Mouse (Mus musculus) T-cell, adult 2 months (primary cell): ENCODE results near the gene Rab36.
A peak's percentile ranks its signal among the peaks of the same experiment; 100 is the strongest.
"Not testable (repeated sequence)": the region's sequence is repeated elsewhere in the genome, so short reads cannot be mapped to it uniquely, and the experiment has no call there.

Experiments used
- DNase-seq: peaks from one replicate; pipeline ENCODE4 v3.0.0; 2022; ENCODE audit warnings: low spot score

Rab36 gene

DNA sequence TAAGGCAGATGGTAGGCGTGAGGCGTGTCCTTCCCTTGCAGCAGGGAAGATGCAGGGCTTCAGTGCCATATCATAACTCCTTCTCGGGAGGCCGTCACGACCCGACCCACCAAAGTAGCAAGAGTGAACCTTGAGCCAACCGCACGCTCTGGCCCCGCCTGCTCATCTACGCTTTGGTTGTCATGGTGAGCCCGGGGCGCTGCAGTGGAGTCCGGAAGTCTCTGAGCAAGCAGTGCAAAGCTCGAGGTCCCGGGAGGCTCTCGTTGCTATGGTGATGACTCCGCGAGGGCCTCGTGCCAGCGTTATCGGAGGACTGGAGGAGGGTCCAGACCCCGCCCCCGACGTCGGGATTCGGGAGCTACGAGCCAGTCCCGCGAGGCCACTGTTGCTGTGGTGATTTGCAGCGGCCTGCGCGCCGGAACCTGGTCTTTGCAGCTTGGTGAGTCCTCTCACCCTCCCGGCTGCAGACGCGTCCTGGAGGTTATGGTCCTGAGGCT is at the start of gene Rab36:
Rab36 (plus strand) TSS at position 176 of the 497 bp plus-strand sequence.
- DNase-seq: peak; percentile 77

- DNase-seq: no peak
Measured at GRCm38 (mm10) chr10:74987698-74988470, 49.0 kb upstream of the Rab36 start.

DNA sequence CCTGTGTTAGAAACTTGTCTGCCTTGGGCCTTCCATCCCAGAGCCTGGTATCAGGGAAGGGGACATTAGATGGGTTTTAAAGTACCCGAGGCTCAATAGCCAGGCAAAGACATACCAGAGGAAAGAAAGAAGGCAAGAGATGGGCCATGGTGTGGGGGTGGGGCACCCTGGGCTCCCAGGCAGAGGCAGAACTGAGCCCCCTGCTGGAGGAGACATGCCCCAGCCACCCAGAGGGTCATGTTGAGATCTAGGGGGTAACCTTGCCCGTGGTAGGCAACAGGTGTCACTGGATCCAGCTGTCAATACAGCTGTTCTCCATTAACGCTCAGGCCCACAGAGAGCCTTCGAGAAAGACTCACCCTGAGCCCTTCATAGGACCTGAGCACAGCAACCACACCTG is 47.0 kb upstream of the Rab36 start:
- no peak for DNase-seq

- DNase-seq: no peak
Measured at GRCm38 (mm10) chr10:74990584-74991322, 46.1 kb upstream of the Rab36 start.

GRCm38 (mm10) chr10:74994863-74995262 is 42.0 kb upstream of the Rab36 start:
- no peak for DNase-seq

GRCm38 (mm10) chr10:74995377-74995776 is 41.5 kb upstream of the Rab36 start:
- no peak for DNase-seq

- DNase-seq: no peak
Measured at GRCm38 (mm10) chr10:75001391-75001790, 35.5 kb upstream of the Rab36 start.

GRCm38 (mm10) chr10:75004067-75004466 is 32.8 kb upstream of the Rab36 start:
- DNase-seq: no peak

GRCm38 (mm10) chr10:75006889-75007662 is 29.8 kb upstream of the Rab36 start:
- DNase-seq: no peak

- DNase-seq: no peak
Measured at GRCm38 (mm10) chr10:75010704-75011103, 26.2 kb upstream of the Rab36 start.

DNA sequence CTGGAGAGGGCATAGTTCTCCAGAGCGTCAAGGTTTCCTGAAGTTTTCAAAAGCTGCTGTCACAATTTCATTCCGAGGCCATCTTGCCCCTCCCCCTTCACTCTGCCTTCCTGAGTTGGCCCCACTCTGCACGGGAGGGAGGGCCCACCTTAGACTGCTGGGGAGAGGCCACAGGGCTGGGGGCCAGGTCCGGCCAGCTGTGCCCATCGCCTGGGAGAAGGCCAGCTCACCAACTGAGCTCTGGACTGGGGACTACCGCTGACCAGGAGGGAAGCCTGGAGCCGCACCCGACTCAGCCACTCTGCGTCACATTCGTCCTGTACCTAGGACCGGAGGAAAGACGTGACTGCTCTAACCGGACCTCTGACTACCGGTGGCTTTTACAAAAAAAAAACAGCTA is 21.4 kb upstream of the Rab36 start:
- no peak for DNase-seq

DNA sequence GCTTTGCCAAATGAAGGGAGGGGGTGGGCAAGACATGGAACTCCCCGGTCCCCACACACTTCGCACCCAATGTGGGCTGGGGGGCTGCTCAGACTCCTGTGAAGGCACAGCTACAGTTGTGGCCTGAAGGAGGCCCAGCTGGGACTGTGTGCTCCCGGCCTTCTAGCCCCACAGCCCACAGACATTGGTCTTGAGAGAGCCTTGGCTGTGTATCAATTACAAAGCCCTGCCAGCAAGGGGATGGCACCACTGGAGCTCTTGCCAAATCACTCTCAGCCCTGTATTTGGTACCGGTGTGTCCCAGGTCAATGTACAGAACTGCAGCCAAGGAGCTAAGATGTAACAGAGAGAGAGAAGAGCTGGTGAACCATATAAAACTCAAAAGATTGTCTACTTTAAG is 20.4 kb upstream of the Rab36 start:
- no peak for DNase-seq

DNA sequence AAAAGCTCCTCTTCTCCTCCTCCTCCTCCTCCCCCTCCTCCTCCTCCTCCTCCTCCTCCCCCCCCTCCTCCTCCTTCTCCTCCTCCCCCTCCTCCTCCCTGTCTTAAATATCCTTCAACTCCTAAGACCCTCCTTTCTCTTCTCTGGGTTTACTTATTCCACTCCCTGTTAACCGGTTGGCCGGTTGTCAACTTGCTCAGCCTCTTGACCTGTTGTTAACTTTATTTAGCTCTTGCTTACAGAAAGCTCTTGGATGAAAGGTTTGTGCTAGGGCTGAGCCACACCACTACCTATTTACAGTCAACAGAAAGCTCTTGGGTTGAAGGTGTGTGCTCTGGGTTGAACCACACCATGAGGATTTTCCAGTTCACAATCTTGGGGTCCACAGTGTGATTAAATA is 16.6 kb upstream of the Rab36 start:
- no peak for DNase-seq

DNA sequence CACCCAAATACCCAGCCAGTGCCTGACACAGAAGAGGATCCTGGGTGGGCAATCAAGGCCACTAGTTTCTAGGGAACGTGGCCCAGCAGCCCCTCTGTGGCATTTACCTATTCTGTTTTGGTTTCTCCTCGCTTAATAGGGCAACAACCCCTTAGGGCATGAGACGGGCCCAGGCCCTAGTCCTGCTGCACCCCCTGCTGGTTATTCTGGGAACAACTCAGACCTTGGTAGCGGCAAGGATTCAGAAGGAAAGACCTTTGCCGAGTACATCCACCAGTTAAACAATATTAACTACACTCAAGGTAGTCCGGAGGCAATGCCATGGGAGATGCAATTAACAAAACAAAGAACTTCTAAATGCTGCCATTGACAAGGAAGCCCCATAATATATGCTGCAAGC is 15.7 kb upstream of the Rab36 start:
- peak; percentile 22 for DNase-seq

GRCm38 (mm10) chr10:75026491-75026890 is 10.4 kb upstream of the Rab36 start:
- DNase-seq: no peak

- no peak for DNase-seq
Measured at GRCm38 (mm10) chr10:75028743-75029142, 8.1 kb upstream of the Rab36 start.

GRCm38 (mm10) chr10:75029677-75030076 is 7.2 kb upstream of the Rab36 start:
- no peak for DNase-seq

DNA sequence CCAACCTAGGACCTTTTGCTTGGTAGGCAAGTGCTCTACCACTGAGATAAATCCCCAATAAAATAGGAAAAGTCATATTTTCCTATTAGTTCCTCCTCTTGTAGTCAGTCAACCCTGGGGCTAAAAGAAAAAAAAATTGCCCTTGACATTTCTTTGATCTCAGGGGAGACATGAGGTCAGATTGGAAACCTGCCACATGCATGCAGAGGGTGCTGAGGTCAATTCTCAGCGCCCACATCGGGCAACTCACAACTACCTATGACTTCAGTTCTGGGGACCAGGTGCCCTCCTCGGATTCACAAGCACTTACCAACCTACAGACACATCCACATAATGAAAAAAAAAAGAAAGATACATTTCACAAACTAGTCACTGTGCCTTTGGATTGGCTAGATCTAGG is 6.6 kb upstream of the Rab36 start:
- no peak for DNase-seq

DNA sequence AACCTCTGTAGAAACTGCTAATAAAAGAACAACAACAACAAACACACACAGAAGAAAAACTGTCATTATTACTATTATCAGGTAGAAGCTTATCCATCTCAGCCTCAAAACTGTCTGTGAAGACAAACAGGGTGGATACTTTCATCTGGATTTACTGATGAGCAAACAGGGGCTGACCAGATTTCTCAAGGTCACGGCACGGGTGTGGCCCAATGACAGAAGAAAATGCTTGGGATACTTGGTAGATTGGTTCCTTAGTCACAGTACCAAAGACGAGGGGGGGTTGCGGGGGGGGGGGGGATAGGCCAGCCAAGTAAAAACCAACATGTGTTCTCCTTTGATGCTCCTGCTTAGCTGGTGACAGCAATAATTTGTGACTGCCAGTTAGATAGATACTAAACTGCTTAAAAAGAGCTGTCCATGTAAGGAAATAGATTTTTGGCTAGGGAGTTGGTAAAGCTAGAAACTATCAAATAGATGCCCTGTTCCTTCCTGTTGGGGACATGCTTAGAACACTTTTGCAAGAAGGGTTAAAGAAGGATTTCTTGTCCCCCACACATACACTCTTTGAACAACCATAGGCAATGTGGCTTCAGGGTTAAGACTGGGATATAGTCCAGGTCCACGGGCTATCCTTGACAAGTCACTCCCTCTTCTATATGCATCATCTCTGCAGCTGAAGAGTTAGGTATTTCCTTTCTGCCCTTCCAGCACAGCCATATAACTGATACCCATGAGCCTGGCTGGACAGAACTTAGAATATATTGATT is 5.3 kb upstream of the Rab36 start:
- DNase-seq: no peak

GRCm38 (mm10) chr10:75032395-75032794 is 4.5 kb upstream of the Rab36 start, which contains the start of gene Rsph14:
Rsph14 (minus strand) TSS chr10:75032586.
- no peak for DNase-seq

DNA sequence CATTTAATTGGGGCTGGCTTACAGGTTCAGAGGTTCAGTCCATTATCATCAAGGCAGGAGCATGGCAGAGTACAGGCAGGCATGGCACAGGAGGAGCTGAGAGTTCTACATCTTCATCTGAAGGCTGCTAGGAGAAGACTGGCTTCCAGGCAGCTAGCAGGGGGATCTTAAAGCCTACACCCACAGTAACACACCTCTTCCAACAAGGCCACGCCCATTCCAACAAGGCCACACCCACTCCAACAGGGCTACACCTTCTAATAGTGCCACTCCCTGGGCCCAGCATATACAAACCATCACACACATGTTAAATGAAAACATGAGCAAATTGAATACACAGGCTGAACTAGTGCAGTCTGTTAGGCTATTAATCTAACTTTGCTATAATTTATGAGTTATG is 5.2 kb downstream of the Rab36 start:
- not testable (repeated sequence) for DNase-seq

GRCm38 (mm10) chr10:75044459-75044858 is 7.6 kb downstream of the Rab36 start:
- no peak for DNase-seq
